Comparison of ENCODE assay signal across 7 mouse cellular contexts in genomic region chr9:106429221-106430014, GRCm38 (mm10). TPM values are rescaled to one million over a fixed set of nuclear protein-coding genes. Genes with fewer than 3 reads are reported as not detected.
DNase-seq lines count a peak whose midpoint lies in the region; ATAC-seq and TF ChIP-seq lines count a peak whose summit lies in the region.

Gene Rpl29 (plus strand): TSS chr9:106429454.

- H3K27ac ChIP-seq in embryonic facial prominence, embryonic 12.5 days = peak within 1 kb of the TSS; percentile 96
- peak within 1 kb of the TSS; percentile 96 for H3K27ac ChIP-seq in kidney, adult 2 months (ENCODE audit: insufficient read depth, low read depth, low read length)
- H3K27ac ChIP-seq in limb, embryonic 12.5 days = peak within 1 kb of the TSS; percentile 96
- H3K27ac ChIP-seq in midbrain, embryonic 15.5 days = peak within 1 kb of the TSS; percentile 95
- peak within 1 kb of the TSS; percentile 87 for H3K27ac ChIP-seq in spleen, adult 2 months (ENCODE audit: insufficient read depth, low read length)

- no peak for TF ChIP-seq CTCF in kidney, adult 2 months (conservative IDR thresholded peaks at IDR 0.05; ENCODE audit: insufficient read depth, insufficient read length, low read depth, low read length)
- TF ChIP-seq CTCF in spleen, adult 2 months (IDR thresholded peaks at IDR 0.05; ENCODE audit: extremely low read depth, insufficient read depth, insufficient read length, insufficient replicate concordance) = no peak

- WGBS in embryonic facial prominence, embryonic 12.5 days = under 1% methylated on average over 55 of the region's 55 CpGs
- WGBS in kidney, adult 2 months = 0% methylated on average over 55 of the region's 55 CpGs
- under 1% methylated on average over 55 of the region's 55 CpGs for WGBS in limb, embryonic 12.5 days
- WGBS in midbrain, embryonic 15.5 days = under 1% methylated on average over 55 of the region's 55 CpGs
- WGBS in spleen, adult 2 months = under 1% methylated on average over 55 of the region's 55 CpGs

- peak within 1 kb of the TSS; percentile 71 for H3K4me3 ChIP-seq in embryonic facial prominence, embryonic 12.5 days
- peak within 1 kb of the TSS; percentile 81 for H3K4me3 ChIP-seq in kidney, adult 2 months (ENCODE audit: insufficient read depth, low read depth, low read length)
- H3K4me3 ChIP-seq in limb, embryonic 12.5 days (replicated peaks) = peak within 1 kb of the TSS; percentile 89
- peak within 1 kb of the TSS; percentile 66 for H3K4me3 ChIP-seq in midbrain, embryonic 15.5 days
- H3K4me3 ChIP-seq in spleen, adult 2 months (ENCODE audit: extremely low read depth, insufficient read depth, insufficient read length) = peak within 1 kb of the TSS; percentile 65

- no peaks in the 10 kb centered on the region for H3K9me3 ChIP-seq in embryonic facial prominence, embryonic 12.5 days
- no peaks in the 10 kb centered on the region for H3K9me3 ChIP-seq in limb, embryonic 12.5 days
- H3K9me3 ChIP-seq in midbrain, embryonic 15.5 days = no peaks in the 10 kb centered on the region

- H3K27me3 ChIP-seq in embryonic facial prominence, embryonic 12.5 days = no peaks in the 10 kb centered on the region
- H3K27me3 ChIP-seq in kidney, adult 2 months (replicated peaks; ENCODE audit: control insufficient read depth, insufficient read depth, low read length) = no peaks in the 10 kb centered on the region
- no peaks in the 10 kb centered on the region for H3K27me3 ChIP-seq in limb, embryonic 12.5 days
- no peaks in the 10 kb centered on the region for H3K27me3 ChIP-seq in midbrain, embryonic 15.5 days (replicated peaks)
- no peaks in the 10 kb centered on the region for H3K27me3 ChIP-seq in spleen, adult 2 months (ENCODE audit: control insufficient read depth, insufficient read depth, low read length)

- H3K4me1 ChIP-seq in embryonic facial prominence, embryonic 12.5 days = peaks cover 7% of the 10 kb centered on the region
- H3K4me1 ChIP-seq in kidney, adult 2 months (ENCODE audit: control insufficient read depth, insufficient read depth, low read length) = 0 out of 2 replicates have a peak, but pooled peaks cover 4% of the 10 kb centered on the region
- peaks cover 12% of the 10 kb centered on the region for H3K4me1 ChIP-seq in limb, embryonic 12.5 days (replicated peaks)
- H3K4me1 ChIP-seq in midbrain, embryonic 15.5 days = peaks cover 19% of the 10 kb centered on the region
- no peaks in the 10 kb centered on the region; the same call in 1 of the 2 replicates for H3K4me1 ChIP-seq in spleen, adult 2 months (ENCODE audit: control insufficient read depth, insufficient read depth, insufficient read length)

- peak; percentile 90 for ATAC-seq in embryonic facial prominence, embryonic 12.5 days (ENCODE audit: insufficient number of reproducible peaks, insufficient read depth, low FRiP score, low TSS enrichment)
- ATAC-seq in limb, embryonic 12.5 days (ENCODE audit: insufficient number of reproducible peaks, insufficient read depth, low FRiP score, low TSS enrichment, low read depth) = peak; percentile 87
- ATAC-seq in midbrain, embryonic 15.5 days (replicated peaks) = peak; percentile 88

- peak within 1 kb of the TSS; percentile 90 for H3K9ac ChIP-seq in embryonic facial prominence, embryonic 12.5 days
- peak within 1 kb of the TSS; percentile 97 for H3K9ac ChIP-seq in limb, embryonic 12.5 days (replicated peaks)
- H3K9ac ChIP-seq in midbrain, embryonic 15.5 days = peak within 1 kb of the TSS; percentile 83

- no peak for TF ChIP-seq POLR2A in kidney, adult 2 months (IDR thresholded peaks at IDR 0.05; ENCODE audit: low read depth, low read length)
- peak; percentile 32; the same call in 1 of the 2 replicates for TF ChIP-seq POLR2A in spleen, adult 2 months (IDR thresholded peaks at IDR 0.05; ENCODE audit: low read depth, low read length)

- DNase-seq in adrenal gland, postnatal 25 days = peak; percentile 91
- DNase-seq in heart, adult 18-20 months = peak; percentile 96 to 99
- peak; percentile 98 for DNase-seq in kidney, adult 2 months
- peak; percentile 89 to 91 for DNase-seq in spleen, adult 2 months (ENCODE audit: low read depth in 1 of 2, low spot score in 2 of 2)

- H3K36me3 ChIP-seq in embryonic facial prominence, embryonic 12.5 days = peaks cover 36% of the 10 kb centered on the region
- peaks cover 1% of the 10 kb centered on the region; the same call in 1 of the 2 replicates for H3K36me3 ChIP-seq in kidney, adult 2 months (ENCODE audit: control insufficient read depth, insufficient read depth, low read length)
- H3K36me3 ChIP-seq in limb, embryonic 12.5 days = peaks cover 39% of the 10 kb centered on the region
- peaks cover 15% of the 10 kb centered on the region for H3K36me3 ChIP-seq in midbrain, embryonic 15.5 days (replicated peaks)
- peaks cover 25% of the 10 kb centered on the region for H3K36me3 ChIP-seq in spleen, adult 2 months (ENCODE audit: control insufficient read depth, insufficient read depth, low read length)

- H3K4me2 ChIP-seq in embryonic facial prominence, embryonic 12.5 days (replicated peaks) = peak within 1 kb of the TSS; percentile 64
- peak within 1 kb of the TSS; percentile 84 for H3K4me2 ChIP-seq in limb, embryonic 12.5 days
- peak within 1 kb of the TSS; percentile 81 for H3K4me2 ChIP-seq in midbrain, embryonic 15.5 days

RNA-seq across cellular contexts. Expression of gene Rpl29, which starts in this region (rescaled TPM):
- 413 and 509 TPM in 2 replicates for total RNA-seq in adrenal gland, postnatal 25 days (2021)
- 878 and 882 TPM in 2 replicates for polyA plus RNA-seq in embryonic facial prominence, embryonic 12.5 days (2016; fragmentation: Nextera tagmentation; extraction: Ambion mirVana)
- total RNA-seq in heart, adult 18-20 months (2021) = 100 to 1,000 TPM; 272 to 273 TPM
- 452 and 521 TPM in 2 replicates for polyA plus RNA-seq in kidney, adult 2 months (2012; rRNA removed)
- 938 and 976 TPM in 2 replicates for polyA plus RNA-seq in limb, embryonic 12.5 days (2016; fragmentation: Nextera tagmentation; extraction: Ambion mirVana)
- 553 and 554 TPM in 2 replicates for polyA plus RNA-seq in midbrain, embryonic 15.5 days (2015; fragmentation: Nextera tagmentation; extraction: Ambion mirVana)
- polyA plus RNA-seq in spleen, adult 2 months (2012; rRNA removed) = 365 and 397 TPM in 2 replicates

Comparison
In these comparisons a context has a peak if more than half of its experiments do, and no peak if none do; other contexts are left out.
1. Peak in every context shown above with its lines: DNase-seq, ATAC-seq, H3K4me3 ChIP-seq and H3K27ac ChIP-seq.